Mouse (Mus musculus): ENCODE results near the gene Il7r.
"Not testable (repeated sequence)": the region's sequence is repeated elsewhere in the genome, so short reads cannot be mapped to it uniquely, and the experiment has no call there.

Gene Il7r

GRCm38 (mm10) chr15:9530076-9530475 is at the start of gene Il7r:
Gene Il7r, minus strand, starts transcription at chr15:9530176.
- DNase-seq (ENCODE audit: low read depth, low spot score): no peak

GRCm38 (mm10) chr15:9577303-9577702 is 47.3 kb upstream of the Il7r start:
- no peak for DNase-seq (ENCODE audit: low read depth, low spot score)

- no peak for DNase-seq (ENCODE audit: low read depth, low spot score)
These were observed 44.8 kb upstream of the Il7r start for GRCm38 (mm10) chr15:9574796-9575195.

GRCm38 (mm10) chr15:9573361-9573760 is 43.4 kb upstream of the Il7r start:
- no peak for DNase-seq (ENCODE audit: low read depth, low spot score)

- DNase-seq (ENCODE audit: low read depth, low spot score): no peak
These were observed 42.7 kb upstream of the Il7r start for GRCm38 (mm10) chr15:9572664-9573063.

GRCm38 (mm10) chr15:9571896-9572295 is 41.9 kb upstream of the Il7r start:
- DNase-seq (ENCODE audit: low read depth, low spot score): no peak

GRCm38 (mm10) chr15:9567316-9567715 is 37.3 kb upstream of the Il7r start:
- DNase-seq (ENCODE audit: low read depth, low spot score): no peak

GRCm38 (mm10) chr15:9565396-9565795 is 35.4 kb upstream of the Il7r start:
- no peak for DNase-seq (ENCODE audit: low read depth, low spot score)

GRCm38 (mm10) chr15:9564156-9564555 is 34.2 kb upstream of the Il7r start:
- no peak for DNase-seq (ENCODE audit: low read depth, low spot score)

- DNase-seq (ENCODE audit: low read depth, low spot score): not testable (repeated sequence)
These were observed 27.3 kb upstream of the Il7r start for GRCm38 (mm10) chr15:9557264-9557663.

GRCm38 (mm10) chr15:9548951-9549350 is 19.0 kb upstream of the Il7r start:
- DNase-seq (ENCODE audit: low read depth, low spot score): no peak

- no peak for DNase-seq (ENCODE audit: low read depth, low spot score)
These were observed 5.2 kb upstream of the Il7r start for GRCm38 (mm10) chr15:9535200-9535599.

GRCm38 (mm10) chr15:9533356-9533902 is 3.5 kb upstream of the Il7r start:
- no peak for DNase-seq (ENCODE audit: low read depth, low spot score)

- no peak for DNase-seq (ENCODE audit: low read depth, low spot score)
These were observed 330 bp downstream of the Il7r start for GRCm38 (mm10) chr15:9529646-9530045.

GRCm38 (mm10) chr15:9528186-9528935 is 1.6 kb downstream of the Il7r start:
- no peak for DNase-seq (ENCODE audit: low read depth, low spot score)

- DNase-seq (ENCODE audit: low read depth, low spot score): no peak
These were observed 3.6 kb downstream of the Il7r start for GRCm38 (mm10) chr15:9526412-9526811.

- no peak for DNase-seq (ENCODE audit: low read depth, low spot score)
These were observed 5.1 kb downstream of the Il7r start for GRCm38 (mm10) chr15:9524907-9525306.

- DNase-seq (ENCODE audit: low read depth, low spot score): no peak
These were observed 6.0 kb downstream of the Il7r start for GRCm38 (mm10) chr15:9523956-9524355.

GRCm38 (mm10) chr15:9523059-9523458 is 6.9 kb downstream of the Il7r start:
- DNase-seq (ENCODE audit: low read depth, low spot score): no peak

GRCm38 (mm10) chr15:9492077-9492476 is 37.9 kb downstream of the Il7r start:
- no peak for DNase-seq (ENCODE audit: low read depth, low spot score)

GRCm38 (mm10) chr15:9489417-9490118 is 40.4 kb downstream of the Il7r start:
- no peak for DNase-seq (ENCODE audit: low read depth, low spot score)

- no peak for DNase-seq (ENCODE audit: low read depth, low spot score)
These were observed 56.8 kb downstream of the Il7r start for GRCm38 (mm10) chr15:9473188-9473587.

GRCm38 (mm10) chr15:9472618-9473017 is 57.4 kb downstream of the Il7r start:
- DNase-seq (ENCODE audit: low read depth, low spot score): no peak

All from forelimb bud, embryonic 11.5 days (tissue).